Mouse (Mus musculus) spleen, adult 2 months (tissue): Measurements from ENCODE around the gene Tgfb2. TPM values are rescaled to one million over a fixed set of nuclear protein-coding genes. Genes with fewer than 3 reads are reported as not detected.

Experiments
- DNase-seq, 2 experiments: peaks; one replicate each; pipeline versions ENCODE4 v3.0.0 to v3.0.0-alpha.2; 2012 to 2021; ENCODE audit warnings: low spot score in 2 of 2, low read depth in 1 of 2
- H3K27ac ChIP-seq: fragments of 200-500 bp; 2 replicates; pipeline ENCODE4 v1.5.1; 2012; ENCODE audit warnings: low read length, inconsistent platforms; ENCODE audit not compliant: insufficient read depth
- H3K27me3 ChIP-seq: fragments of 200-500 bp; 2 replicates; pipeline ENCODE4 v1.6.1; 2012; ENCODE audit warnings: mild to moderate bottlenecking, moderate library complexity, low read length, inconsistent platforms; ENCODE audit not compliant: control insufficient read depth, insufficient read depth
- H3K36me3 ChIP-seq: fragments of 200-500 bp; 2 replicates; pipeline ENCODE4 v1.6.1; 2012; ENCODE audit warnings: mild to moderate bottlenecking, low read length, inconsistent platforms; ENCODE audit not compliant: control insufficient read depth, insufficient read depth
- H3K4me1 ChIP-seq: fragments of 200-500 bp; 2 replicates; pipeline ENCODE4 v1.6.1; 2011; ENCODE audit warnings: inconsistent platforms; ENCODE audit not compliant: control insufficient read depth, insufficient read depth, insufficient read length
- H3K4me3 ChIP-seq: fragments of 200-500 bp; 2 replicates; pipeline ENCODE4 v1.5.1; 2011; ENCODE audit warnings: mild to moderate bottlenecking, inconsistent platforms; ENCODE audit not compliant: insufficient read depth, insufficient read length; ENCODE audit errors: extremely low read depth
- CTCF ChIP-seq: fragments of 200-500 bp; IDR thresholded peaks from 2 replicates; pipeline ENCODE4 v1.5.1; 2011; ENCODE audit warnings: mild to moderate bottlenecking, inconsistent platforms; ENCODE audit not compliant: insufficient read depth, insufficient read length, insufficient replicate concordance; ENCODE audit errors: extremely low read depth
- POLR2A ChIP-seq: fragments of 200-500 bp; IDR thresholded peaks from 2 replicates; pipeline ENCODE4 v1.6.1; 2011; ENCODE audit warnings: low read depth, low read length, inconsistent platforms
- WGBS: fragments of 180-500 bp; shearing (Covaris S2); methylation state at CpG from one replicate; pipeline ENCODE4 v1.1.7; 2018; 5-methylcytosine and 5-hydroxymethylcytosine counted together
- polyA plus RNA-seq: library from polyadenylated mRNA; depleted of rRNA; stranded (reverse); fragments of >200 nt; gene quantifications from 2 replicates; pipeline ENCODE4 v1.2.3, GENCODE M21; 2012

Tgfb2 gene
- polyA plus RNA-seq, 1 experiment, result 0.40 TPM

DNA sequence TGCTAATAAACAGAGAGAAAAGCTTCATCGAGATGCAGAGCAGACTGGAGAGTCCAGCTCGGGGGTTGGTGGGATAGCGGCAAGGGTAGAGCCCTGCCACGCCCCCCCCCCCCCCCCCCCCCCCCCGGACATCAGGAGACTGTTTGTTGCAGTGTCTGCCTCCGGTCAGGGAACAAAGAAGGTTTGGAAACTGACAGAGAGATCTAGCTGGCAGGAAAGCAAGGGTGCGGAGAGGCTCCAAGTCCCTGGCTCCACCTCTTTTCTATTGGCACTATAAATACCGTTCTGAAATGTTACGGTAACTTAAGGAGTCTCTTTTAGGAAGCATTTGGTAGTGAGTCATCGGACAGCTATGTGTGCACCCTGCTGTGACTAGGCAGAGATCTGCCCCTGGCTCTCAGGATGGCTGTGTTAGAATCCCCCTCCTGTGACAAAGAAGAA, 96.0 kb downstream of the Tgfb2 start:
- TF ChIP-seq CTCF (no peak), POLR2A (no peak)
- H3K27me3 ChIP-seq, result no peaks in the 10 kb centered on the region
- 35% methylated on average over 10 of the region's 10 CpGs for WGBS
- no peaks in the 10 kb centered on the region for H3K36me3 ChIP-seq
- H3K27ac ChIP-seq, result no peak overlapping the region
- no peak for DNase-seq
- H3K4me1 ChIP-seq, result no peaks in the 10 kb centered on the region
- H3K4me3 ChIP-seq, result no peak overlapping the region

DNA sequence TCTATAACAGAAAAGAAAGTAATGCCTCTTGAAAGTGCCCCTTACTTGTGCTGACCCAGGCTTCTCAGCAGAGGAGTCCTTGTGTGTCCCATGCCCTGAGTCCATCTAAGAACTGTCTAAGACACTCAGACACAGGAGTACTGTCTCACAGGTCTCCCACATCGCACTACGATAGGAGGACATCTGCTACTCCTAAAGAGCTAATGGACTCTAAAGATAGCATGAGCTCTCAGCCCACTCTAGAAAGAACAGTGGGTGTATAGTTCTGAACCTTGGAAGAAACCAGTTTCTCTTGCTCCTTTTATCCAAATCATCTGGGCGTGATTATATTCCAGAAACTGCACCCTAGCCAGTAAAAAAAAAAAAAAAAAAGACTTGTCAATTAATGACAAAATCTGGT, 97.7 kb downstream of the Tgfb2 start:
- no peak overlapping the region for H3K27ac ChIP-seq
- H3K4me1 ChIP-seq, result no peaks in the 10 kb centered on the region
- DNase-seq, result no peak
- H3K36me3 ChIP-seq, result no peaks in the 10 kb centered on the region
- no peak for TF ChIP-seq POLR2A
- no peak for TF ChIP-seq CTCF
- H3K4me3 ChIP-seq, result no peak overlapping the region
- WGBS, result 92% methylated on average over 3 of the region's 3 CpGs
- no peaks in the 10 kb centered on the region for H3K27me3 ChIP-seq

DNA sequence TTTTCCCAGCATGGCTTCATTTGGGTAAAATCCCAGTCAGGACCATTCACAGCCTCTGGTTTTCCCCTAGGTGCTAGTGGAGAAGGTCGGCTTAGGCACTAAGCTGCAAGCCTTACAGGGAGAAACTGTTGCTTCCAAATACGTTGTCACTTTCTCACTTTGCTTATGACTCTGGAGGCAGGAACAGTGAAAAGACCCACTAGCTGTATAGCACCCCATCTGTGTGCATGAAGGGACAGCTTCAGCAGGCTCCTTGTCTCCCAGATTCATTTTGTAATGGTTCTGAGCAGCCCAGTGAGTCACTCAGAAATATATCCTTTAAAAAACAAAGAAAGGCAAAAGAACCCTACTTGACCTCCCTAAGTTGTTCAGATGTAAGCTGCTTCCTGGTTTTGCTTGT, 100.2 kb downstream of the Tgfb2 start:
- Histone ChIP-seq H3K27me3 (no peaks in the 10 kb centered on the region), H3K4me1 (no peaks in the 10 kb centered on the region), H3K36me3 (no peaks in the 10 kb centered on the region), H3K27ac (no peak overlapping the region), H3K4me3 (no peak overlapping the region)
- WGBS, result 73% methylated on average over 2 of the region's 2 CpGs
- no peak for DNase-seq
- no peak for TF ChIP-seq CTCF
- no peak for TF ChIP-seq POLR2A

DNA sequence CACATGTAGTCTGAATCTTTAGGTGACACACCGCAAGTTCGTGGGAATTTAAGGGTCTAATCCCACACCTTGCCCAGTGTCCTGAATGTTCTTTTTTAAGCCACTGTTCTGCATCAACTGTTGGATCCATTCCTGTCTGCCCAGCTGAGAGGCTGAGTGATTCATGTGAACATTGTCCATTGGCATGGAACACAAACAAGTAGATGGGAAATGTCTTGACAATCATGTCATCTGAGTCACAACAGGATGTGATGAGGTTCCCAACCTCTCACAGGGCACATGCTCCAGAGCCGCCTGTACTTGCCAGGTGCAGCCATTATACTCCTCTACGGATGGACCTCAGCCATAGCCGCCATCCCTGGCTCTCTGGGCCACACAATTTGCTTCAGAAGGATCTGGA, 101.7 kb downstream of the Tgfb2 start:
- TF ChIP-seq POLR2A (no peak), CTCF (no peak)
- H3K27me3 ChIP-seq, result no peaks in the 10 kb centered on the region
- no peaks in the 10 kb centered on the region for H3K4me1 ChIP-seq
- H3K36me3 ChIP-seq, result no peaks in the 10 kb centered on the region
- no peak overlapping the region for H3K4me3 ChIP-seq
- no peak overlapping the region for H3K27ac ChIP-seq
- WGBS, result 88% methylated on average over 5 of the region's 5 CpGs
- no peak for DNase-seq

DNA sequence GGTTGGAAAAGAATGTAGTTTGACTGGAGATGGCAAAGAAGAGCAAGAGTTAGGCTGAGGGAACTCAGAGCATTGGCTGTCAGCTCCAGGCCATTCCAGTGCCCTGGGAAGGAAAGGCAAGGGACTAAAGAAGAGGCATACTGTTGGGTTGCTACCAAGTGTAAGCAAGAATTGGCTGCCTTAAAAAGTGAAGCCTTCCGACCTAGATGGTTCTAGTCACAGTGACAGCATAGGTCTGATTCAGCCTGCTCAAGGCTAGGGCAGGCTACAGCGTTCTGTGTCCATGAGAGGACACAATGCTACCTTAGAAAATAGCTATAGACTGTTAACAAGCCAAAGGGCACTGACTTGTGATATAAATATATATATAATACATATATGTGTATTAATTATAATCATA, 117.6 kb downstream of the Tgfb2 start:
- no peak for DNase-seq
- no peak for TF ChIP-seq POLR2A
- no peak for TF ChIP-seq CTCF
- 81% methylated on average over 2 of the region's 2 CpGs for WGBS
- Histone ChIP-seq H3K27me3 (no peaks in the 10 kb centered on the region), H3K4me3 (no peak overlapping the region), H3K27ac (no peak overlapping the region), H3K36me3 (no peaks in the 10 kb centered on the region), H3K4me1 (no peaks in the 10 kb centered on the region)

DNA sequence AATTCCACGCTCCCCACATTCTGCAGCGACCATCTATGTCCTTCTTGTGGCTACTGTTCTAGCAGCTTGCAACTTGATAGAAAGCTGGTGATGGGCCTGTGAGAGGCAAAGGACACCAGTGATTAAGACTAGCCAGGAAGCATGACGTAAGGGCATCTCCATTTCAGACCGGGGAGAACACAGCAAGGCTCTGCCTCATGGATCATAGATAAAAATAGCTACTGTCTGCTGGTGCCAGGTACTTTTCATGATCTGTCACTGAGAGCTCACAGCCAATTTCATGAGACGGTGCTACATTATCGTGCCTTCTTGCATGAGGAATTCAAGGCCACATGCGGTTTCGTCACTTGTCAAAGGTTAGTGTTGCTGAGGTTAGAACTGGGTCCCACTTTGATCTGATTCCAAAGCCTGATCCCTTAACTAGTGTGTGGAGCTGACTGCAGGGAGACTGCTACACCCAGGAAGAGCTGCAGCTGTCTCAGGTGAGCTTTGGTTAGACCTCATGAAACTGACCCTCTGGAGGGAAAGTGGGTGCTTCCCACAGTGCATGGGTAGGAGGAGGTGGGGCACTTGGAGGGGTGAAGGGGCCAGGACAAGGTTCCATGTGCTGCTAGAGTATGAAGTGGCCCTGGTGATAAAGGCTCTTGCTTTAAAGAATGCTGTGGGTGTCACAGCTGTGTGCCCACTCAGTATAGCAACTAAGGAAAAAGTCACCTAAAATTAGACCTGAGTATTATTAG, 118.6 kb downstream of the Tgfb2 start:
- no peaks in the 10 kb centered on the region for H3K36me3 ChIP-seq
- H3K27me3 ChIP-seq, result no peaks in the 10 kb centered on the region
- DNase-seq, result no peak
- no peak overlapping the region for H3K27ac ChIP-seq
- 85% methylated on average over 8 of the region's 8 CpGs for WGBS
- no peak overlapping the region for H3K4me3 ChIP-seq
- no peak for TF ChIP-seq POLR2A
- no peak for TF ChIP-seq CTCF
- H3K4me1 ChIP-seq, result no peaks in the 10 kb centered on the region

DNA sequence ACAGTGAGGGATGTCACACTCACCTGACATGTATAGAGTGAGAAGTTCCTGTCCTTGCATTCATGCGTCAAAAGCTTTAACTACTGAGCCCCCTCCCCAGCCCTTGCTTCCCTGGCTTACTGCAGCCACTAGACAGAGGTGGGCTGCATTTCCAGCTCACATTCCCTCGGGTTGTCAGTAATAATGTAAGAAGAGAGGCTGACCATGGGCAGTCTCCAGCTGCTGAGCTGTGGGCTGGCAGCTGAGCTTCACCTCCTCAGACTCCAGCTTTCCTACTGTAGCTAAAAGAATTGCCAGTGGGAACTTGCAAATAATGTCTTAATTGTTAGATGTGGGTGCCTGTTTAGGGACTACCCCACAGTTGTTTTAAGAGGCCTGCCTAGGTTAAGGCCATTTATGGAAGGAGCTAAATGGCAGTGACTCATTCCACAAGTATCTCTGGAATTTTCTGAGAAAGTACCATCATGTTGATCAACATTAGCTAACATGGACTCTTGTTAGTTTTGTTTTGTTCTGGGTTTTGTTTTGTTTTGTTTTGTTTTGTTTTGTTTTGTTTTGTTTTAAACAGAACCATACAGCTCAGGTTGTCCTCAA, 120.1 kb downstream of the Tgfb2 start:
- DNase-seq, result no peak
- H3K4me3 ChIP-seq, result no peak overlapping the region
- no peak for TF ChIP-seq POLR2A
- TF ChIP-seq CTCF, result no peak
- no peaks in the 10 kb centered on the region for H3K27me3 ChIP-seq
- no peaks in the 10 kb centered on the region for H3K36me3 ChIP-seq
- WGBS, result 71% methylated on average over 2 of the region's 2 CpGs
- H3K27ac ChIP-seq, result no peak overlapping the region
- H3K4me1 ChIP-seq, result no peaks in the 10 kb centered on the region

DNA sequence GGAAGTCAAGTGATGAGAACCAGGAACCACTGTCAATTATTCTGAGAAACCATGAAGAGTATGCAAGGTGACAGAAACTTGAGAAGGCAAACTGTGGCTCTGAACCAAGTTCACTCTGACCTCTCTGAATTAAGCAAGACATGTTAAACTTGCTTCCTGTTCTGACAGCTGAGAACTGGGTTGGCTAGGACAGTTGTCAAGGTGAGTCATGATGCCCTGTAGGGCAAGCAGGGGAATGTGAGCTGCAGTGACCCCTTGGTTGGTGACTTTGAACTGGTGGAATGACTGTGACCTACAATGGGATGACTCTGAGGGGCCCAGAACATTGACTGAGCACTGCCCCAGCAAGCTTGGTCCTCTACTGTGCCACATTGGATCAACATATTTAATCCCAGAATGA, 121.9 kb downstream of the Tgfb2 start:
- H3K27ac ChIP-seq, result no peak overlapping the region
- no peak overlapping the region for H3K4me3 ChIP-seq
- TF ChIP-seq CTCF, result no peak
- TF ChIP-seq POLR2A, result no peak
- no peaks in the 10 kb centered on the region for H3K4me1 ChIP-seq
- H3K36me3 ChIP-seq, result no peaks in the 10 kb centered on the region
- H3K27me3 ChIP-seq, result no peaks in the 10 kb centered on the region
- no peak for DNase-seq
